Mouse (Mus musculus) spleen, adult 2 months (tissue): ENCODE data around the gene Psmd1.

Experiments used
- CTCF ChIP-seq: fragments of 200-500 bp; IDR thresholded peaks from 2 replicates; pipeline ENCODE4 v1.5.1; 2011; ENCODE audit warnings: mild to moderate bottlenecking, inconsistent platforms; ENCODE audit not compliant: insufficient read depth, insufficient read length, insufficient replicate concordance; ENCODE audit errors: extremely low read depth
- POLR2A ChIP-seq: fragments of 200-500 bp; IDR thresholded peaks from 2 replicates; pipeline ENCODE4 v1.6.1; 2011; ENCODE audit warnings: low read depth, low read length, inconsistent platforms

GRCm38 (mm10) chr1:86056284-86056683, 7.9 kb upstream of the Psmd1 start:
- TF ChIP-seq CTCF (no peak), POLR2A (no peak)
